ENCODE assay signal across 14 mouse cellular contexts in genomic region chr6:111449054-111449783, GRCm38 (mm10).
DNase-seq lines count a peak whose midpoint lies in the region; ATAC-seq lines count a peak whose summit lies in the region.
"Had no signal": no experiment of that assay in that cellular context is flagged by ENCODE, and none has a peak within 500 bp of the region (broad histone marks: within the 10 kb centered on the region; RNA-seq: fewer than 3 reads in every experiment).

No protein-coding gene starts in this region.

- H3K36me3 ChIP-seq in forebrain, embryonic 13.5 days (ENCODE audit: poor library complexity, severe bottlenecking): no peaks in the 10 kb centered on the region
- H3K36me3 ChIP-seq in forebrain, embryonic 10.5 days (replicated peaks): no peaks in the 10 kb centered on the region
- no peaks in the 10 kb centered on the region for H3K36me3 ChIP-seq in kidney, embryonic 15.5 days
- H3K36me3 ChIP-seq: heart, embryonic 15.5 days had no signal

- peak; percentile 85 for ATAC-seq in forebrain, embryonic 13.5 days
- peak; percentile 70 for ATAC-seq in kidney, embryonic 15.5 days (replicated peaks; ENCODE audit: low FRiP score)
- ATAC-seq: liver, postnatal 0 days had no signal

- 28% methylated on average over 3 of the region's 3 CpGs for WGBS in forebrain, embryonic 13.5 days
- 38% methylated on average over 3 of the region's 3 CpGs for WGBS in forebrain, embryonic 10.5 days
- 23% methylated on average over 3 of the region's 3 CpGs for WGBS in kidney, embryonic 15.5 days

- no peaks in the 10 kb centered on the region for H3K9me3 ChIP-seq in forebrain, embryonic 13.5 days (replicated peaks)
- no peaks in the 10 kb centered on the region for H3K9me3 ChIP-seq in forebrain, embryonic 10.5 days
- H3K9me3 ChIP-seq in kidney, embryonic 15.5 days (replicated peaks): no peaks in the 10 kb centered on the region
- H3K9me3 ChIP-seq: heart, embryonic 15.5 days had no signal

- H3K27me3 ChIP-seq in forebrain, embryonic 13.5 days: no peaks in the 10 kb centered on the region
- H3K27me3 ChIP-seq in forebrain, embryonic 10.5 days (ENCODE audit: poor library complexity, severe bottlenecking): no peaks in the 10 kb centered on the region
- no peaks in the 10 kb centered on the region for H3K27me3 ChIP-seq in kidney, embryonic 15.5 days
- H3K27me3 ChIP-seq: heart, embryonic 15.5 days had no signal

- H3K4me1 ChIP-seq in forebrain, embryonic 13.5 days: peaks cover 16% of the 10 kb centered on the region
- peaks cover 8% of the 10 kb centered on the region; the same call in 1 of the 2 replicates for H3K4me1 ChIP-seq in forebrain, embryonic 10.5 days
- peaks cover 11% of the 10 kb centered on the region for H3K4me1 ChIP-seq in kidney, embryonic 15.5 days
- H3K4me1 ChIP-seq: heart, embryonic 15.5 days had no signal

- H3K4me3 ChIP-seq in forebrain, embryonic 13.5 days: no peak overlapping the region
- no peak overlapping the region for H3K4me3 ChIP-seq in forebrain, embryonic 10.5 days
- no peak overlapping the region for H3K4me3 ChIP-seq in kidney, embryonic 15.5 days (replicated peaks)
- H3K4me3 ChIP-seq: erythroblast, embryonic 14.5 days; heart, embryonic 15.5 days; myocyte had no signal

- no peak overlapping the region for H3K4me2 ChIP-seq in forebrain, embryonic 13.5 days
- H3K4me2 ChIP-seq in kidney, embryonic 15.5 days: no peak overlapping the region
- H3K4me2 ChIP-seq: heart, embryonic 15.5 days had no signal

- no peak overlapping the region for H3K9ac ChIP-seq in forebrain, embryonic 13.5 days
- no peak overlapping the region for H3K9ac ChIP-seq in kidney, embryonic 15.5 days
- H3K9ac ChIP-seq: heart, embryonic 15.5 days; liver, postnatal 0 days had no signal

- DNase-seq in forebrain, embryonic 10.5 days (ENCODE audit: extremely low spot score, low spot score): no peak
- DNase-seq in right cerebral cortex, postnatal 10 days (ENCODE audit: low spot score in 2 of 2): peak; percentile 21 to 28
- DNase-seq in right cerebral cortex, postnatal 4 days: no peak
- DNase-seq in adipocyte (ENCODE audit: low spot score): no peak
- no peak for DNase-seq in frontal cortex, postnatal 10 days (ENCODE audit: low spot score in 2 of 2)
- no peak for DNase-seq in cerebellum, adult 9-10 months
- DNase-seq: cerebellum, adult 18-20 months; liver, postnatal 0 days; right cerebral cortex, adult 18-20 months had no signal

- no peak overlapping the region for H3K27ac ChIP-seq in forebrain, embryonic 13.5 days
- no peak overlapping the region for H3K27ac ChIP-seq in forebrain, embryonic 10.5 days
- no peak overlapping the region for H3K27ac ChIP-seq in kidney, embryonic 15.5 days
- H3K27ac ChIP-seq: heart, embryonic 15.5 days had no signal

Comparison
In these comparisons a context has a peak if more than half of its experiments do, and no peak if none do; other contexts are left out.
1. DNase-seq: peak in right cerebral cortex, postnatal 10 days (2 of 2); none in forebrain, embryonic 10.5 days (single experiment), right cerebral cortex, postnatal 4 days (single experiment), adipocyte (single experiment), frontal cortex, postnatal 10 days (0 of 2) and cerebellum, adult 9-10 months (single experiment).